Mouse (Mus musculus) intestine, postnatal 0 days (tissue): ENCODE data around the gene 2900011O08Rik. TPM values are rescaled to one million over a fixed set of nuclear protein-coding genes. Genes with fewer than 3 reads are reported as not detected.

Source experiments
- ATAC-seq: fragments of 200-750 bp; cut with Nextera tagmentation; 2 replicates; pipeline ENCODE4 v1.8.0; 2017; ENCODE audit warnings: mild to moderate bottlenecking, moderate TSS enrichment, moderate library complexity
- H3K27ac ChIP-seq: fragments of 300-500 bp; sonication (generic); 2 replicates; pipeline ENCODE4 v1.5.1; 2014; ENCODE audit warnings: mild to moderate bottlenecking, low read depth, low read length, moderate library complexity
- H3K27me3 ChIP-seq: fragments of 300-500 bp; sonication (generic); replicated peaks from 2 replicates; pipeline ENCODE4 v1.6.1; 2014; ENCODE audit warnings: low read length, mixed read lengths; ENCODE audit not compliant: control insufficient read depth, insufficient read depth
- H3K36me3 ChIP-seq: fragments of 300-500 bp; sonication (generic); 2 replicates; pipeline ENCODE4 v1.6.1; 2014; ENCODE audit warnings: mild to moderate bottlenecking, moderate library complexity; ENCODE audit not compliant: control insufficient read depth, insufficient read depth
- H3K4me1 ChIP-seq: fragments of 300-500 bp; sonication (generic); replicated peaks from 2 replicates; pipeline ENCODE4 v1.6.1; 2014; ENCODE audit warnings: antibody characterized with exemption, low read length, mixed read lengths; ENCODE audit not compliant: control insufficient read depth, insufficient read depth
- H3K4me2 ChIP-seq: fragments of 300-500 bp; sonication (generic); replicated peaks from 2 replicates; pipeline ENCODE4 v1.6.1; 2014; ENCODE audit warnings: low read depth, mild to moderate bottlenecking, moderate library complexity
- H3K4me3 ChIP-seq: fragments of 300-500 bp; sonication (generic); 2 replicates; pipeline ENCODE4 v1.5.1; 2014; ENCODE audit warnings: low read depth, low read length
- H3K9ac ChIP-seq: fragments of 300-500 bp; sonication (generic); 2 replicates; pipeline ENCODE4 v1.6.1; 2014; ENCODE audit warnings: mild to moderate bottlenecking, low read depth, low read length
- H3K9me3 ChIP-seq: fragments of 300-500 bp; sonication (generic); 2 replicates; pipeline ENCODE4 v1.6.1; 2016; ENCODE audit warnings: mixed run types; ENCODE audit not compliant: control insufficient read depth
- CTCF ChIP-seq: sonication (generic); IDR thresholded peaks from 2 replicates; pipeline ENCODE4 v1.5.1; 2016; ENCODE audit warnings: low read depth, mild to moderate bottlenecking, control low read depth, antibody characterized with exemption, moderate library complexity
- WGBS: fragments of 180-500 bp; shearing (Covaris S2); extraction: QIAGEN DNeasy Blood & Tissue Kit; methylation state at CpG from one replicate; pipeline ENCODE4 v1.1.7; 2014; 5-methylcytosine and 5-hydroxymethylcytosine counted together
- polyA plus RNA-seq: library from polyadenylated mRNA; unstranded; fragments of >200 nt; fragmentation: Nextera tagmentation; extraction: Ambion mirVana; gene quantifications from 2 replicates; pipeline ENCODE4 v1.2.1, GENCODE M21; 2015

2900011O08Rik gene
- polyA plus RNA-seq, 1 experiment from 2014 or later: 2.0 TPM

DNA sequence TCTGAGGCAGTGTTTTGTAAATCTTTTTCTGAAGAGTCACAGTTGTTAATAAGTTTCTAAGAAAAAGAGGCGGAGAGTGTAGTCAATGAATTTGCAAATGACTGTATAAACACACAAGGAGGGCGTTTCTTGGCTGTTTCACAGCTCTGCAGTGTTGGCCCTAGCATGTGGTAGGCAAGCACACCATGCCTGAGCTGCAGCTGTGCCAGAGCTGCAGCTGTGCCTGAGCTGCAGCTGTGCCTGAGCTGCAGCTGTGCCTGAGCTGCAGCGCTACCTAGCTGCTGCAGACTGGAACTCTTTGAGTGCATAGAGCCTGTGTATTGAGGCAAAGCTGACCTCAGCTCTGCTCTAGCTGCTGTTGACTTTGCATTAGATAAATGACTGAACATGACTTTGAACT is 17.8 kb downstream of the 2900011O08Rik start:
- no peak overlapping the region for H3K27ac ChIP-seq
- peak; percentile 80 for TF ChIP-seq CTCF

DNA sequence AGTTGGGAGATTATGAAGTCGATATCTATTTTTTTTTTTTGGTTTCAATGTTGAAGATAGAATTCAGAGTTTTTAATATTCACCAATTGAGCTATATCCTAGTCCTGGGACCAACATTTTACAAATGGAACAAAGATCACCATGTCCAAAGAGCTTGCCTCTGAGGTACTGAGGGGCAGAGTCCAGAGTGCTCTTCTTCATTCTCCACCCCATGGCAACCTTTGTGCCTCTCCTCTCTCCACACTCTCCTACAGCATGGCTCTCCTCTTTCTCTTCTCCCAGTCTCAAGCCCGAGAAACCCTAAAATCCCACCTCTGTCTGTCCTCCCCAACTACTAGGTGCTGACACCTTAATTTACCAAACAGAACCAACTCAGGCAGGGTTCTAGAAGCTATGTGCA is 18.3 kb downstream of the 2900011O08Rik start:
- no peak overlapping the region for H3K4me2 ChIP-seq
- peak; percentile 49; the same call in 1 of the 2 replicates for ATAC-seq
- H3K36me3 ChIP-seq: no peaks in the 10 kb centered on the region
- no peak overlapping the region for H3K9ac ChIP-seq
- H3K9me3 ChIP-seq: no peaks in the 10 kb centered on the region
- H3K4me3 ChIP-seq: no peak overlapping the region
- 71% methylated on average over 2 of the region's 2 CpGs for WGBS
- H3K27me3 ChIP-seq: no peaks in the 10 kb centered on the region
- TF ChIP-seq CTCF: no peak
- no peak overlapping the region for H3K27ac ChIP-seq
- no peaks in the 10 kb centered on the region for H3K4me1 ChIP-seq

More for the DNA sequence above, 17.8 kb downstream of the 2900011O08Rik start:
- Histone ChIP-seq H3K4me1 (no peaks in the 10 kb centered on the region), H3K27me3 (no peaks in the 10 kb centered on the region), H3K4me2 (0 out of 2 replicates have a peak overlapping the region, but pooled peaks have one; percentile 21), H3K4me3 (no peak overlapping the region), H3K36me3 (no peaks in the 10 kb centered on the region), H3K9ac (no peak overlapping the region), H3K9me3 (no peaks in the 10 kb centered on the region)
- WGBS: 13% methylated on average over 3 of the region's 3 CpGs
- peak; percentile 85 for ATAC-seq

GRCm38 (mm10) chr16:14005266-14005665 is 18.9 kb downstream of the 2900011O08Rik start:
- no peak overlapping the region for H3K27ac ChIP-seq
- TF ChIP-seq CTCF: no peak
- ATAC-seq: no peak
- no peaks in the 10 kb centered on the region for H3K4me1 ChIP-seq
- H3K4me3 ChIP-seq: no peak overlapping the region
- H3K9me3 ChIP-seq: no peaks in the 10 kb centered on the region
- H3K9ac ChIP-seq: no peak overlapping the region
- no peaks in the 10 kb centered on the region for H3K27me3 ChIP-seq
- H3K4me2 ChIP-seq: no peak overlapping the region
- no peaks in the 10 kb centered on the region for H3K36me3 ChIP-seq
- 86% methylated on average over 4 of the region's 4 CpGs for WGBS

- H3K4me2 ChIP-seq: no peak overlapping the region
- H3K4me1 ChIP-seq: no peaks in the 10 kb centered on the region
- no peak overlapping the region for H3K9ac ChIP-seq
- TF ChIP-seq CTCF: no peak
- H3K4me3 ChIP-seq: no peak overlapping the region
- H3K9me3 ChIP-seq: no peaks in the 10 kb centered on the region
- no peak for ATAC-seq
- H3K27ac ChIP-seq: no peak overlapping the region
- no peaks in the 10 kb centered on the region for H3K36me3 ChIP-seq
- 76% methylated on average over 2 of the region's 2 CpGs for WGBS
- no peaks in the 10 kb centered on the region for H3K27me3 ChIP-seq
These were observed 21.7 kb downstream of the 2900011O08Rik start for GRCm38 (mm10) chr16:14008081-14008480.

DNA sequence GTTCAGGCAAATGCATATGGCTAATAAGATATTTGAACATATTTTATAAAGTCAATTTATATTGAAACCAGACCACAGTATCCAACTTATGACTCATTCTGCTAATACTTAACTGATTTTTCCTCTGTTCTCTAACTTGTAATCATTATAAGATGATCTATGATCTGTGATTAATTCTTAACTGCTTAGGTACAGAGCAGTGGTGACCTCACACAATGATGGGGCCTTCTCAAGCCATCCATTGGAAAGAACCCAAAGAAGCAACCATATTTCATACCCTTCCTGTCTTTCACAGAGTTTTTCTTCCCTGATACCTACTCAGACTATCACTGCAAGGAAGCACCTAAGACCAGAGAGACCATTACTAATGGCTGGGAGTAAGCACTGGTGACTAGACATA is 22.3 kb downstream of the 2900011O08Rik start:
- Histone ChIP-seq H3K4me1 (no peaks in the 10 kb centered on the region), H3K36me3 (no peaks in the 10 kb centered on the region), H3K4me3 (no peak overlapping the region)

DNA sequence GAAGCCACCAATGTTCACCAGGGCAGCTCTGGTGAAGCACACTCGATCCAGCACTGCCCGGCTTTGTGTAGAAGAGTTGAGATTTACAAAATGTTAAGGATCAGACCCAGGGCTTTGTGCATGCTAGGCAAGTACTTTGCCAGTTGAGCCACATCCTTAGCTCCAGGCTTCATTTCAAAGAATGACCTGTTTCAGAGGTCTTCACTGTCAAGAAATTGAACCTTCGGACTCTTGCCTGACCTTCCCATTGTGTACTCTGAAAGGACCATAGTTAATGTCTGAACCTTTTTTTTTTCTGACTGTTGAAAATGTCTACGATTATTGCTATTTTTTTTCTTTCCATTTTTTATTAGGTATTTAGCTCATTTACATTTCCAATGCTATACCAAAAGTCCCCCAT is 23.6 kb downstream of the 2900011O08Rik start:
- H3K27me3 ChIP-seq: no peaks in the 10 kb centered on the region
- H3K36me3 ChIP-seq: no peaks in the 10 kb centered on the region
- no peak overlapping the region for H3K9ac ChIP-seq
- no peaks in the 10 kb centered on the region for H3K9me3 ChIP-seq
- H3K4me1 ChIP-seq: no peaks in the 10 kb centered on the region
- no peak overlapping the region for H3K27ac ChIP-seq
- WGBS: 86% methylated on average over 4 of the region's 4 CpGs
- no peak overlapping the region for H3K4me3 ChIP-seq
- H3K4me2 ChIP-seq: no peak overlapping the region
- no peak for TF ChIP-seq CTCF
- ATAC-seq: no peak

More for the DNA sequence above, 22.3 kb downstream of the 2900011O08Rik start:
- H3K9me3 ChIP-seq: no peaks in the 10 kb centered on the region
- no peak for ATAC-seq
- no peak for TF ChIP-seq CTCF
- no peaks in the 10 kb centered on the region for H3K27me3 ChIP-seq
- H3K27ac ChIP-seq: no peak overlapping the region
- no peak overlapping the region for H3K4me2 ChIP-seq
- no peak overlapping the region for H3K9ac ChIP-seq

GRCm38 (mm10) chr16:14017306-14017705 is 30.9 kb downstream of the 2900011O08Rik start:
- Histone ChIP-seq H3K4me1 (no peaks in the 10 kb centered on the region), H3K27ac (no peak overlapping the region), H3K9me3 (no peaks in the 10 kb centered on the region), H3K36me3 (no peaks in the 10 kb centered on the region), H3K4me3 (no peak overlapping the region), H3K4me2 (no peak overlapping the region), H3K9ac (no peak overlapping the region), H3K27me3 (no peaks in the 10 kb centered on the region)
- no peak for TF ChIP-seq CTCF
- no peak for ATAC-seq
- WGBS: 79% methylated on average over 8 of the region's 8 CpGs
